Mouse (Mus musculus) ES-Bruce4 (cell line): ENCODE data around the gene Mrpl34. TPM values are rescaled to one million over a fixed set of nuclear protein-coding genes. Genes with fewer than 3 reads are reported as not detected.

Experiments
- H3K27ac ChIP-seq: 2 replicates; pipeline ENCODE4 v1.5.1; 2012; ENCODE audit warnings: low read length, inconsistent platforms; ENCODE audit not compliant: insufficient read depth
- H3K27me3 ChIP-seq: 2 replicates; pipeline ENCODE4 v1.6.1; 2012; ENCODE audit warnings: mild to moderate bottlenecking, low read length, inconsistent platforms; ENCODE audit not compliant: control insufficient read depth, poor library complexity, insufficient read depth, severe bottlenecking
- H3K36me3 ChIP-seq: 2 replicates; pipeline ENCODE4 v1.6.1; 2012; ENCODE audit warnings: inconsistent platforms, mild to moderate bottlenecking, low read length, moderate library complexity; ENCODE audit not compliant: control insufficient read depth, poor library complexity, insufficient read depth, severe bottlenecking
- H3K4me1 ChIP-seq: one replicate; pipeline ENCODE4 v1.8.1; 2011; ENCODE audit warnings: low read length; ENCODE audit not compliant: control insufficient read depth, insufficient read depth
- H3K4me3 ChIP-seq: 2 replicates; pipeline ENCODE4 v1.5.1; 2011; ENCODE audit warnings: low read depth, mild to moderate bottlenecking, low read length
- H3K9ac ChIP-seq: 2 replicates; pipeline ENCODE4 v1.6.1; 2012; ENCODE audit warnings: low read depth, mild to moderate bottlenecking, inconsistent platforms; ENCODE audit not compliant: poor library complexity, severe bottlenecking
- H3K9me3 ChIP-seq: replicated peaks from 2 replicates; pipeline ENCODE4 v1.6.1; 2012; ENCODE audit warnings: mild to moderate bottlenecking, low read length, inconsistent platforms; ENCODE audit not compliant: control insufficient read depth, poor library complexity, insufficient read depth, severe bottlenecking
- CTCF ChIP-seq: IDR thresholded peaks from one replicate; pipeline ENCODE4 v1.8.1; 2011; ENCODE audit warnings: low read depth, low read length
- EP300 ChIP-seq: IDR thresholded peaks from 2 replicates; pipeline ENCODE4 v1.6.1; 2011; ENCODE audit warnings: low read depth, low read length; ENCODE audit not compliant: insufficient read depth
- POLR2A ChIP-seq: IDR thresholded peaks from one replicate; pipeline ENCODE4 v1.8.1; 2011; ENCODE audit warnings: low read length; ENCODE audit not compliant: insufficient read depth
- polyA plus RNA-seq: library from polyadenylated mRNA; stranded (reverse); fragments of >200 nt; gene quantifications from 2 replicates; pipeline ENCODE4 v1.2.4, GENCODE M21; 2011; ENCODE audit warnings: low read depth; ENCODE audit not compliant: missing spikeins, insufficient read depth, insufficient read length

Gene Mrpl34
- polyA plus RNA-seq, 1 experiment: 77.0 TPM

GRCm38 (mm10) chr8:71465733-71466132 lies 974 bp downstream of the Mrpl34 start:
- H3K27me3 ChIP-seq: 0 out of 2 replicates have a peak, but pooled peaks cover 2% of the 10 kb centered on the region
- peaks cover 4% of the 10 kb centered on the region for H3K4me1 ChIP-seq
- H3K9ac ChIP-seq: peak overlapping the region; percentile 84
- peaks cover 3% of the 10 kb centered on the region; the same call in 1 of the 2 replicates for H3K36me3 ChIP-seq
- no peaks in the 10 kb centered on the region for H3K9me3 ChIP-seq
- no peak overlapping the region for H3K27ac ChIP-seq
- 0 out of 2 replicates have a peak overlapping the region, but pooled peaks have one; percentile 91 for H3K4me3 ChIP-seq
- TF ChIP-seq CTCF (no peak), POLR2A (no peak), EP300 (no peak)

GRCm38 (mm10) chr8:71466198-71466597 lies 1.4 kb downstream of the Mrpl34 start:
- no peak overlapping the region for H3K4me3 ChIP-seq
- peaks cover 4% of the 10 kb centered on the region for H3K4me1 ChIP-seq
- no peak overlapping the region for H3K27ac ChIP-seq
- no peaks in the 10 kb centered on the region for H3K9me3 ChIP-seq
- H3K36me3 ChIP-seq: peaks cover 3% of the 10 kb centered on the region; the same call in 1 of the 2 replicates
- TF ChIP-seq POLR2A: no peak
- no peak for TF ChIP-seq EP300
- no peak for TF ChIP-seq CTCF
- H3K9ac ChIP-seq: no peak overlapping the region
- H3K27me3 ChIP-seq: 0 out of 2 replicates have a peak, but pooled peaks cover 2% of the 10 kb centered on the region

- H3K4me1 ChIP-seq: peaks cover 4% of the 10 kb centered on the region
- H3K4me3 ChIP-seq: no peak overlapping the region
Observed at GRCm38 (mm10) chr8:71467201-71467600, 2.4 kb downstream of the Mrpl34 start.

GRCm38 (mm10) chr8:71468001-71468400 lies 3.2 kb downstream of the Mrpl34 start:
- no peak for TF ChIP-seq EP300
- no peak for TF ChIP-seq CTCF
- TF ChIP-seq POLR2A: no peak

More at GRCm38 (mm10) chr8:71467201-71467600, 2.4 kb downstream of the Mrpl34 start:
- Histone ChIP-seq H3K27me3 (0 out of 2 replicates have a peak, but pooled peaks cover 2% of the 10 kb centered on the region), H3K27ac (no peak overlapping the region), H3K9ac (no peak overlapping the region), H3K36me3 (peaks cover 3% of the 10 kb centered on the region; the same call in 1 of the 2 replicates), H3K9me3 (no peaks in the 10 kb centered on the region)
- TF ChIP-seq POLR2A (no peak), EP300 (no peak), CTCF (no peak)

GRCm38 (mm10) chr8:71468916-71469315 lies 4.2 kb downstream of the Mrpl34 start, which contains the start of gene Dda1:
TSS of gene Dda1 (plus strand) at chr8:71469199.
- Histone ChIP-seq H3K9me3 (no peaks in the 10 kb centered on the region), H3K27ac (no peak within 1 kb of the TSS), H3K4me3 (peak within 1 kb of the TSS; percentile 79), H3K4me1 (peaks cover 3% of the 10 kb centered on the region), H3K27me3 (no peaks in the 10 kb centered on the region), H3K36me3 (peaks cover 3% of the 10 kb centered on the region), H3K9ac (peak within 1 kb of the TSS; percentile 88)
- TF ChIP-seq CTCF (no peak), POLR2A (no peak), EP300 (no peak)

More at GRCm38 (mm10) chr8:71468001-71468400, 3.2 kb downstream of the Mrpl34 start:
- no peak overlapping the region for H3K9ac ChIP-seq
- no peaks in the 10 kb centered on the region for H3K27me3 ChIP-seq
- H3K36me3 ChIP-seq: peaks cover 3% of the 10 kb centered on the region; the same call in 1 of the 2 replicates
- no peak overlapping the region for H3K4me3 ChIP-seq
- H3K4me1 ChIP-seq: peaks cover 4% of the 10 kb centered on the region
- H3K27ac ChIP-seq: no peak overlapping the region
- H3K9me3 ChIP-seq: no peaks in the 10 kb centered on the region

GRCm38 (mm10) chr8:71469411-71469810 lies 4.7 kb downstream of the Mrpl34 start:
- Histone ChIP-seq H3K27ac (no peak overlapping the region), H3K4me3 (peak overlapping the region; percentile 79), H3K36me3 (peaks cover 7% of the 10 kb centered on the region), H3K27me3 (no peaks in the 10 kb centered on the region), H3K4me1 (peaks cover 2% of the 10 kb centered on the region), H3K9me3 (no peaks in the 10 kb centered on the region), H3K9ac (peak overlapping the region; percentile 88)
- TF ChIP-seq POLR2A: no peak
- TF ChIP-seq CTCF: no peak
- no peak for TF ChIP-seq EP300
